Mouse (Mus musculus) kidney, adult 18-20 months (tissue): ENCODE measurements around the gene Zfp949.
A peak's percentile ranks its signal among the peaks of the same experiment; 100 is the strongest.

Source experiments
- DNase-seq: peaks from one replicate; pipeline ENCODE4 v3.0.0; 2021

The Zfp949 gene

GRCm38 (mm10) chr9:88547851-88548613 lies at the start of gene Zfp949:
TSS of gene Zfp949 (plus strand) at chr9:88548020.
- peak; percentile 84 for DNase-seq

GRCm38 (mm10) chr9:88500112-88500511 lies 47.7 kb upstream of the Zfp949 start:
- no peak for DNase-seq

GRCm38 (mm10) chr9:88501846-88502245 lies 46.0 kb upstream of the Zfp949 start:
- DNase-seq: no peak

GRCm38 (mm10) chr9:88515546-88515945 lies 32.3 kb upstream of the Zfp949 start:
- DNase-seq: no peak

- no peak for DNase-seq
Measured at GRCm38 (mm10) chr9:88516361-88516995, 31.3 kb upstream of the Zfp949 start.

- no peak for DNase-seq
Measured at GRCm38 (mm10) chr9:88519390-88520121, 28.3 kb upstream of the Zfp949 start.

GRCm38 (mm10) chr9:88520122-88520848 lies 27.5 kb upstream of the Zfp949 start:
- no peak for DNase-seq

GRCm38 (mm10) chr9:88520849-88521483 lies 26.9 kb upstream of the Zfp949 start:
- no peak for DNase-seq

GRCm38 (mm10) chr9:88521961-88522568 lies 25.8 kb upstream of the Zfp949 start:
- no peak for DNase-seq

- peak; percentile 95 for DNase-seq
Measured at GRCm38 (mm10) chr9:88522569-88523334, 25.1 kb upstream of the Zfp949 start.

GRCm38 (mm10) chr9:88523335-88523668 lies 24.5 kb upstream of the Zfp949 start:
- no peak for DNase-seq

GRCm38 (mm10) chr9:88524367-88524766 lies 23.5 kb upstream of the Zfp949 start:
- DNase-seq: no peak

GRCm38 (mm10) chr9:88524796-88525195 lies 23.0 kb upstream of the Zfp949 start:
- no peak for DNase-seq

GRCm38 (mm10) chr9:88525341-88525740 lies 22.5 kb upstream of the Zfp949 start:
- DNase-seq: no peak

GRCm38 (mm10) chr9:88527956-88528355 lies 19.9 kb upstream of the Zfp949 start:
- no peak for DNase-seq

GRCm38 (mm10) chr9:88528736-88529135 lies 19.1 kb upstream of the Zfp949 start:
- DNase-seq: no peak

- no peak for DNase-seq
Measured at GRCm38 (mm10) chr9:88529571-88529970, 18.2 kb upstream of the Zfp949 start.

- DNase-seq: no peak
Measured at GRCm38 (mm10) chr9:88529979-88530580, 17.7 kb upstream of the Zfp949 start.

GRCm38 (mm10) chr9:88534093-88534492 lies 13.7 kb upstream of the Zfp949 start:
- no peak for DNase-seq

- DNase-seq: no peak
Measured at GRCm38 (mm10) chr9:88539546-88540224, 8.1 kb upstream of the Zfp949 start.
